Mouse (Mus musculus) midbrain, embryonic 10.5 days (tissue): Measurements from ENCODE around the gene Ctla4. TPM values are rescaled to one million over a fixed set of nuclear protein-coding genes. Genes with fewer than 3 reads are reported as not detected.

Source experiments
- DNase-seq: peaks from one replicate; pipeline ENCODE4 v3.0.0-alpha.2; 2017; ENCODE audit warnings: low spot score
- H3K27ac ChIP-seq: fragments of 300-500 bp; sonication (generic); replicated peaks from 2 replicates; pipeline ENCODE4 v1.5.1; 2016; ENCODE audit warnings: mild to moderate bottlenecking
- H3K27me3 ChIP-seq: fragments of 300-500 bp; sonication (generic); 2 replicates; pipeline ENCODE4 v1.6.1; 2016; ENCODE audit warnings: low read depth, mild to moderate bottlenecking; ENCODE audit not compliant: poor library complexity, severe bottlenecking
- H3K36me3 ChIP-seq: fragments of 300-500 bp; sonication (generic); 2 replicates; pipeline ENCODE4 v1.6.1; 2016; ENCODE audit warnings: mild to moderate bottlenecking, moderate library complexity
- H3K4me1 ChIP-seq: fragments of 300-500 bp; sonication (generic); 2 replicates; pipeline ENCODE4 v1.6.1; 2016
- H3K4me3 ChIP-seq: fragments of 300-500 bp; sonication (generic); 2 replicates; pipeline ENCODE4 v1.5.1; 2016; ENCODE audit warnings: mild to moderate bottlenecking, moderate library complexity
- H3K9me3 ChIP-seq: fragments of 300-500 bp; sonication (generic); replicated peaks from 2 replicates; pipeline ENCODE4 v1.6.1; 2016; ENCODE audit warnings: mild to moderate bottlenecking
- WGBS: fragments of 180-500 bp; shearing (Covaris S2); methylation state at CpG from one replicate; pipeline ENCODE4 v1.1.7; 2016; 5-methylcytosine and 5-hydroxymethylcytosine counted together
- polyA plus RNA-seq: library from polyadenylated mRNA; unstranded; fragments of >200 nt; fragmentation: Nextera tagmentation; extraction: Ambion mirVana; gene quantifications from 2 replicates; pipeline ENCODE4 v1.2.1, GENCODE M21; 2016

Gene Ctla4
- polyA plus RNA-seq, 1 experiment from 2014 or later = not detected

DNA sequence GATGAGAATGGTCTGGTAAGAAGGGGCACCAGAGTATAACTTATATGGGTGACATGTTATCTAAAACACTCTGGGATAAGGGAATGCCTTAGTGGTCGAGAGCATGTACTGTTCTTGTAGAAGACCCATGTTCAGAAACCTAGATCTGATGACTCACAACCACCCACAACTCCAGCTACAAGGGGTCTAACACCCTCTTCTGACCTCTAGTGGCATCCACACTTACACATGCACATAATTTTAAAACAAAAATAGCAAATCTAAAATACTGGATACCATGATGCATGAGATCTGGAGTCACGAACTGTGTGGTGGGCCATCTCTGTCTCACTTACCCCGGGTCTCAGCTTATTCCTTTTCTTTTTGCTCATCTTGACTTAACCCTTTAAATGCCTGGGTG lies 53.2 kb downstream of the Ctla4 start:
- Histone ChIP-seq H3K4me3 (no peak overlapping the region), H3K9me3 (no peaks in the 10 kb centered on the region), H3K27me3 (no peaks in the 10 kb centered on the region), H3K4me1 (peaks cover 10% of the 10 kb centered on the region), H3K36me3 (no peaks in the 10 kb centered on the region), H3K27ac (no peak overlapping the region)
- DNase-seq = no peak
- 75% methylated on average over 3 of the region's 3 CpGs for WGBS

DNA sequence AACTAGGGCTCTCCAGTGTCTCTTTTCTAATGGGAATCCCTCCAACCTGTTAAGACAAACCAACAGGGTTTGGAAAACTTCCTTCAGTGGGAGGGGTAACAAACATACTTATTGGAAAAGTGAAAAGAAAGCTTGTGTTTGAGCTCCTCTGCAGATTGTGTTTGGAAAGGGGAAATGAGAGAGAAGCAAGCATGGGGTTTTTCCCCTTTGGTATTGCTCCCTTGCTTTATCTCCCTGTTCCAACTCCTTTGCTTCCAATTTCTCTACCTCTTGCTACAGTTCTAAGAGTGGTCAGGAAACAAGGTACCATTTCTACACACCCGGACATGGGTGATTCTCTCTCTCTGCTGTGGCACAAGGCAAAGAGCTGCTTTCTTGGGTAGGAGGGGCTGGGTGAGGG lies 53.8 kb downstream of the Ctla4 start:
- Histone ChIP-seq H3K4me3 (no peak overlapping the region), H3K4me1 (peaks cover 11% of the 10 kb centered on the region), H3K9me3 (no peaks in the 10 kb centered on the region), H3K27me3 (no peaks in the 10 kb centered on the region), H3K27ac (no peak overlapping the region), H3K36me3 (no peaks in the 10 kb centered on the region)
- DNase-seq = no peak
- WGBS = 82% methylated on average over 1 of the region's 1 CpGs

DNA sequence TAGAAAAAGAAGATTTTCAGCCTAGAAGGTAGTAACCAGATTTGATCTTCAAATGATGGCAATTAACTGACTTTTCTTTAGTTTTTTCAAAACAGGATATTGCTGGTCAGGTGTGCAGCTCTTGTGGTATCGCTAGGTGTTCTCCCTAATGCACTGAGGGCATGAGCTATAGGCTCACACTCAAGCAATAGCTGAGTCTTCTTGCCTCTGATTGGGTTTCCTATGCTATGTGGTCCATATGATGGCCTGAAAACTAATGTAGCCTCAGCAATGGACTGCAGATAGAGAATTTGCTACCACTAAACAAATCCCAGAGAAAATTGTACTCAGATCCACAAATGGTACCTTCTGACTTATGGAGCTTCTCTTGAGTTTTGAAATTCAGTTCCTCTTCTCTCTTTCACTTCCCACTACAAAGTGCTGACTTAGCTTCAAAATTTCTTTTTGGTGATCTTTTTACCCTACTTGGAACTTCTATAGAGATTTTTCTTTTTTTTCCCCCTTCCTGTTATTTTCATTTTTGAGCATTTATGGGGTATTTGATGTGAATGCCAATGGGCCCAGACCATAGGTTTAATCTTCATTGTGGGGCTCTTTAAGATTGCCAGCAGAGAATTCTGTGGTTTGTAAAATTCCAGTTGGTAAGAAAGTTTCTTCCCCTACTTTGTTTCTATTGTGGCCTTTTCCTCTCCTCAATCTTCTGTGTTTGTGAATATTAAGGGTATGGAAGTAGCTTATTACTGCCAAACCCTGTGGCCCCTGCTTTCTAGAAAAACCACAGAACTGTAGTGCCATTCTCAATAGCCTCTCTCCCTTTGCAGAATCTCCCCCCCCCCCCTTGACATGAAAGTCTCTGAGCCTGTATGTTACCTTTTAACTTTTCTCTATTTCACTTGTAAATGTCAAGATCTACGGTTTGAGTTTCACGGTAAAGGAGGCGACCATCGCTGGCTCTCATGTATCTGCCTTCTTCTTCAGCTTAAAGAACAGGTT lies 54.6 kb downstream of the Ctla4 start:
- WGBS = 95% methylated on average over 5 of the region's 5 CpGs

GRCm38 (mm10) chr1:60942921-60943320 lies 56.1 kb downstream of the Ctla4 start:
- 85% methylated on average over 2 of the region's 2 CpGs for WGBS
- H3K27me3 ChIP-seq = no peaks in the 10 kb centered on the region
- no peak overlapping the region for H3K4me3 ChIP-seq
- no peaks in the 10 kb centered on the region for H3K36me3 ChIP-seq
- no peak for DNase-seq
- no peak overlapping the region for H3K27ac ChIP-seq
- H3K4me1 ChIP-seq = peaks cover 11% of the 10 kb centered on the region
- H3K9me3 ChIP-seq = no peaks in the 10 kb centered on the region

More for the DNA sequence above, 54.6 kb downstream of the Ctla4 start:
- DNase-seq = no peak
- Histone ChIP-seq H3K9me3 (no peaks in the 10 kb centered on the region), H3K4me3 (no peak overlapping the region), H3K4me1 (peaks cover 11% of the 10 kb centered on the region), H3K36me3 (no peaks in the 10 kb centered on the region), H3K27ac (no peak overlapping the region), H3K27me3 (no peaks in the 10 kb centered on the region)

- Histone ChIP-seq H3K4me1 (peaks cover 11% of the 10 kb centered on the region), H3K27ac (no peak overlapping the region), H3K9me3 (no peaks in the 10 kb centered on the region), H3K27me3 (no peaks in the 10 kb centered on the region), H3K36me3 (no peaks in the 10 kb centered on the region), H3K4me3 (no peak overlapping the region)
- DNase-seq = no peak
- WGBS = 85% methylated on average over 8 of the region's 8 CpGs
Measured at GRCm38 (mm10) chr1:60945633-60946401, 59.0 kb downstream of the Ctla4 start.

- no peaks in the 10 kb centered on the region for H3K36me3 ChIP-seq
- no peak for DNase-seq
- H3K4me1 ChIP-seq = peaks cover 11% of the 10 kb centered on the region
- no peak overlapping the region for H3K27ac ChIP-seq
- no peak overlapping the region for H3K4me3 ChIP-seq
- 94% methylated on average over 6 of the region's 6 CpGs for WGBS
- H3K9me3 ChIP-seq = no peaks in the 10 kb centered on the region
- no peaks in the 10 kb centered on the region for H3K27me3 ChIP-seq
Measured at GRCm38 (mm10) chr1:60948112-60948511, 61.3 kb downstream of the Ctla4 start.

- Histone ChIP-seq H3K4me1 (no peaks in the 10 kb centered on the region), H3K4me3 (no peak overlapping the region), H3K27me3 (no peaks in the 10 kb centered on the region), H3K9me3 (no peaks in the 10 kb centered on the region), H3K36me3 (no peaks in the 10 kb centered on the region), H3K27ac (no peak overlapping the region)
- DNase-seq = no peak
- 83% methylated on average over 7 of the region's 7 CpGs for WGBS
Measured at GRCm38 (mm10) chr1:60952958-60953357, 66.2 kb downstream of the Ctla4 start.

DNA sequence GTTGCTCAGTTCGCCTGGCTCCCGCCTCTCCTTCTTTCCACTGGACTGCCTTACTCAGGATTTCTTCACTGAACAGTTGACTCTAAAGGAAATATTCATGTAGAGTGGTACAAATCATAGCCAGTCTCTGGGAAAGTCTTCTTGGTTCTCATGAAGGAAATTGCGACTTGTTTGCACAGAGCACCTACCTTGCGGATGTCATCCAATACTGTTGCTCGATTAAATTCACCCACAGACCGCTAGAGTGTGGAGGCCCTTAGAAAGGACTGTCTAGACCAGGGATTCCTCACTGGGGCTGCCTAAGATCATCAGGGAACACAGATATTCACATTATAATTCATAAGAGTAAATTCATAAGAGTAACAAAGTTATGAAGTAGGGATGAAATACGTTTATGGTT lies 66.9 kb downstream of the Ctla4 start:
- Histone ChIP-seq H3K27ac (no peak overlapping the region), H3K36me3 (no peaks in the 10 kb centered on the region), H3K9me3 (no peaks in the 10 kb centered on the region), H3K4me3 (no peak overlapping the region), H3K4me1 (no peaks in the 10 kb centered on the region), H3K27me3 (no peaks in the 10 kb centered on the region)
- 90% methylated on average over 7 of the region's 7 CpGs for WGBS
- no peak for DNase-seq

- Histone ChIP-seq H3K9me3 (no peaks in the 10 kb centered on the region), H3K4me1 (no peaks in the 10 kb centered on the region), H3K27me3 (no peaks in the 10 kb centered on the region), H3K27ac (no peak overlapping the region), H3K36me3 (no peaks in the 10 kb centered on the region), H3K4me3 (no peak overlapping the region)
- 72% methylated on average over 2 of the region's 2 CpGs for WGBS
- DNase-seq = no peak
Measured at GRCm38 (mm10) chr1:60954759-60955158, 68.0 kb downstream of the Ctla4 start.

- Histone ChIP-seq H3K4me3 (no peak overlapping the region), H3K9me3 (no peaks in the 10 kb centered on the region), H3K4me1 (no peaks in the 10 kb centered on the region), H3K27ac (no peak overlapping the region), H3K27me3 (no peaks in the 10 kb centered on the region), H3K36me3 (no peaks in the 10 kb centered on the region)
- 91% methylated on average over 3 of the region's 3 CpGs for WGBS
- no peak for DNase-seq
Measured at GRCm38 (mm10) chr1:60955186-60955585, 68.4 kb downstream of the Ctla4 start.

- 82% methylated on average over 6 of the region's 6 CpGs for WGBS
- DNase-seq = peak; percentile 2
- no peak overlapping the region for H3K4me3 ChIP-seq
Measured at GRCm38 (mm10) chr1:60956196-60956595, 69.4 kb downstream of the Ctla4 start.

DNA sequence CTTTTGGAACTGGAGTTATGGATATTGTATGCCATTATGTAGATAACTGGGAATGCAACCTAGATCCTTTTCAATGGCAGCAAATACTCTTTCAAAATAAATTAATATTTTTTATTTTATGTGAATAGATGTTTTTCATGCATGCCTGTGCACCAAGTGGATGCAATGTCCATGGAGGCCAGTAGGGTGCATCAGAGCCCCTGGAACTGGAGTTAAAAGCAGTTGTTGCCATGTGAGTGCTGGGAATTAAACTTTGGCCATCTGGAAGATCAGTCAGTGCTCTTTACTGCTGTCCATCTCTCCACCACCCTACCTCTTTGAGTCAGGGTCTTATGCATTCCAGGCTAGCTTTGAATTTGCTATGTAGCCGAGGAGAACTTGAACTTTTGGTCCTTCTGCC lies 71.5 kb downstream of the Ctla4 start:
- no peak for DNase-seq
- Histone ChIP-seq H3K9me3 (no peaks in the 10 kb centered on the region), H3K4me1 (no peaks in the 10 kb centered on the region), H3K4me3 (no peak overlapping the region), H3K27ac (no peak overlapping the region), H3K27me3 (no peaks in the 10 kb centered on the region), H3K36me3 (no peaks in the 10 kb centered on the region)
- 68% methylated on average over 1 of the region's 1 CpGs for WGBS

More at GRCm38 (mm10) chr1:60956196-60956595, 69.4 kb downstream of the Ctla4 start:
- Histone ChIP-seq H3K27ac (no peak overlapping the region), H3K36me3 (no peaks in the 10 kb centered on the region), H3K4me1 (no peaks in the 10 kb centered on the region), H3K9me3 (no peaks in the 10 kb centered on the region), H3K27me3 (no peaks in the 10 kb centered on the region)

DNA sequence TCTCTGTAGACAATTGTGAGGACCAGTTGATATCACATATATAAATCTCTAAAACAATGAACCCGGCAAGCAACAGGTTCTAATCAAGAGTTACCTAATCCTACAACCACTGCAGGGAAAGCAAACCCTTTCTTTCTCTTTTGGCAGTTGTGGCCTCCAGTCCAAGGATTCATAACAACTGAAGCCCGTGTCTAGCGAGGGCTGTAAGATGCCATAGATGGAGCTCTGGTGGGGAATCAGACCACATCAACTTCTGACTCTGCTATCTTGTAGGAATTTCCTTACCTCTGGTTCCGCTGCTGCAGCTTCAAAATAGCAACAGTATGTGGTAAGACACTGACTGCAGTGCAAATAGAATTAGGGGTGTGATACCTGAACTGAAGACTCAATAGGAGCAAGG lies 72.4 kb downstream of the Ctla4 start:
- Histone ChIP-seq H3K27ac (no peak overlapping the region), H3K36me3 (no peaks in the 10 kb centered on the region), H3K27me3 (no peaks in the 10 kb centered on the region), H3K4me1 (no peaks in the 10 kb centered on the region), H3K4me3 (no peak overlapping the region), H3K9me3 (no peaks in the 10 kb centered on the region)
- peak; percentile 7 for DNase-seq
- WGBS = 90% methylated on average over 4 of the region's 4 CpGs
